Mouse (Mus musculus): ENCODE data around the gene Tdrd6. TPM values are rescaled to one million over a fixed set of nuclear protein-coding genes. Genes with fewer than 3 reads are reported as not detected.

The Tdrd6 gene
- total RNA-seq, 2 experiments from 2014 or later = 0.05 TPM; not detected in 1

DNA sequence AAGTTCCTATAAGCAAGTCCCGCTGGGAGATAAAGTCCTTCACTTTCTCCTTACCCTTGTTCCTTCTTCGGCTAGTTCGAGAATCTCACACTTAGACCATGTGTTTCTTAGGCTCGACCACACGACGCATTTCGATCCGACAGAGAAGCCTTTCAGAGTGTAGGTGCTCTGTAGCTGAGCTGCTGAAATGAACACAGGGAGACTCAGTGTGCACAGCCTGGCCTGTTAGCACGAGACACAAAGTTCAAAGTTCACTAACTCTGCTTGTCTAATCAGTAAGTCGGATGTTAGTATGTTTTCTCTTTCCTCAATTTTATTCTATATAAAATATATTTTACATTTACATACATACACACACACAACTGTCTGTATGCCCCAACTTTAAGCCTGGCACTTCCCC, 8.0 kb downstream of the Tdrd6 start:
- DNase-seq = no peak
- intact Hi-C loops (cut with DNase I) = no loop called here

DNA sequence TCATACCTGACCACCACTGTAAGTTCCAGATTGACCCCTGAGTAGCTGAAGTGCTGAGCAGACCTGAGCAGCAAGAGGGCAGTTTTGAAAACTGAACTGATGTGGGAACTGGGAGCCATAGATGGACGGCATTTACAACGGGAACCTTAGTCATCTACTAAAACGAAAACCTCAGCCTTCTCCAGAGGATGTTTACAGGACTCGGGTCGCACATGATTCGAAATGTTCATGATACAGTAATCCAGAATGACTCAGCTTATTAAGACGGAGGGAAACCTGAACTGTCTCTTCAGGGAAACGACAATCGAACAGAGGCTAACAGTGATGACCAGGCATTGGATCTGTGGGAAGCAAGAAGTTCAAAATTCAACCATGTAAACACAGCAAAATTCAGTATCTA, 10.9 kb downstream of the Tdrd6 start:
- intact Hi-C loops (cut with DNase I) = no loop called here
- no peak for DNase-seq

DNA sequence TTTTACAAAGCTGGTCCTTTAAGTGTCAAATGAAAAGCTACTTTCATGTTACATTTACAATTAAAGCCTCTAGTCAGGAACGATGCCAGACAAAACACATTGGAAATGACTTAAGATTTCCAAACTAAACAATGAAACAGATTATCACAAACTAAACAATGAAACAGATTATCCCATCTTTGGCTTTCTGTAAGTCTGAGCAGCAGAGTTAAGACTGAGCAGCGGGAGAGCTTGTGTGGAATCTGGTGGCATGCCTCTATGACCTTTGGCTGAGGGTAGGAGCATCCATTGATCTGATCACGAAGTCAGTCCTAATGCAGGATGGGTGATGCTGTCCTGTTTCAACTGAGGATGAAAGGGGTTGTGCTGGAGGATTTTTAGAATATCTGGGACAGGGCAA, 17.9 kb downstream of the Tdrd6 start:
- DNase-seq = no peak
- intact Hi-C loops (cut with DNase I) = no loop called here

DNA sequence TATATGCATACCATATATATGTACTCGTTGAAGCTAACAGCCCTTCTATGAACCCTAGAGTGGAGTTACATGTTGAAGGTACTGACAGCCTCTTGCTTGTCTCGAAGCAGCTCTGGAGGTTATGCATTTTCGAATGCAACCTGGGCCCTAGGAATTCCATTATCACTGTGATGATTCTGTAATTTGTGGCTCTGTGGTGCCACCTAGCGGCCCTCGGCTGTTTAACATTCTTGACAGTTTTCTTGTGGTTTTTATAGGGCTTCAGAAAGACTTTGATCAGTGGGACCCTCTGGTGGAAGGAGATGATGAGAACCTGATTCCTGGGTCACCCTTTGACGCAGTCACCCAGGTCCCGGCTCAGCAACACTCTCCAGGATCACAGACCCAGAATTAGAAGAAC, 18.5 kb downstream of the Tdrd6 start:
- intact Hi-C loops (cut with DNase I) = loop anchor here (1.0 kb wide), 2 partner anchors 93 to 346 kb away; no protein-coding TSS in a partner anchor
- DNase-seq = peak; percentile 50 to 58

DNA sequence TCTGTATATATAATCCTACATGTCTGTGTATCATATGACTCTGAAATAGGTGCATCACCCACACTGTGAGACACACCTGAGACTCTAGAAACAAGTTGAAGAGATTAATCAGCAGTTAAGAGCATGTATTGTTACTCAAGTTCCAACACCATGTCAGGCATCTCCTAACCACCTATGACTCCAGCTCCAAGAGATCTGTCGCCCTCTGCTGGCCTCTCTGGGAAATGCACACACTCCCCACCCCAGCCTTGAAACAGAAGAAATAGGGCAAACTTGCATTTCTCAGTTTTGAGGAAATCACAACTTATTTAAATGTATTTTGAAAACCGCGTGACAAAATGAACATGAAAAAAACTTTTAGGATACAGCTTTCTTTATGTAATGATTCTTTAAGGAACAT, 23.4 kb downstream of the Tdrd6 start:
- DNase-seq = peak; percentile 73 to 85
- intact Hi-C loops (cut with DNase I) = loop anchor here (1.0 to 10.0 kb wide), 2 partner anchors 88 to 282 kb away; no protein-coding TSS in a partner anchor

DNA sequence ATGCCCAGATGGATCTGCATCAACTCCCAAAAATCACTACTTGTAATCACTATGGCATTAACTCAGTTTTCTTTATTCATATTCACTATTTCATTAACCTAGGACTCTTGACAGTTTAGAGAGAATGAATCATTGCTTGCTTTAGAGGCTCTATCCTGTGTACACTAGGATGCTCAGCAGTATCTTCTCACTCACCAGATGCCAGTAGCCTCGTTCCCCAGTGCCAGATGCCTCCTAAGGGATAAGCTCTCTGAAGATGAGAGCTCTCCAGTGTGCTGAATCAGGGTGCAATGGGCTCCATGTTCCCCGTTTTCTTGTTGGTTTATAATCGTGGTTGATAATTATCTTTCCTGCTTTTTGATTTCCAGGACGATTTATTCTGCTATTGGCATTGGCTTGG, 31.4 kb downstream of the Tdrd6 start:
- DNase-seq = no peak
- intact Hi-C loops (cut with DNase I) = no loop called here

DNA sequence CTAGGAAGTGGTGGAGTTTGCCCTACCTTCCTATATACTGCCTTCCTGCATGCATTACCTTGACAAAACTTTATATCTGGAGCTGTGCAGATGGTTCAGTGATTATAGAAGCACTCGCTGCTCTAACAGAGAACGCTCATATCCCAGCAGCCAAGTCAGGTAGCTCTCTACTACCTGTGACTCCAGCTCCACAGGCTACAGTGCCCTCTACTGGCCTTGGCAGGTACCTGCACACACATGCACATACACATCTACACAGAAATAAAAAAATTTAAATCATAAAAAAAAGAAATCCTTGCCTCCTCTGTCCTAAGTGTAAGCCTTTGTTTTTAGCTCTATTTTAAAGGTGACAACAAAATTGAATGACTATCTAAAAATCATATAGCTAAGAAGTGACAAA, 32.4 kb downstream of the Tdrd6 start:
- DNase-seq = no peak
- intact Hi-C loops (cut with DNase I) = no loop called here

DNA sequence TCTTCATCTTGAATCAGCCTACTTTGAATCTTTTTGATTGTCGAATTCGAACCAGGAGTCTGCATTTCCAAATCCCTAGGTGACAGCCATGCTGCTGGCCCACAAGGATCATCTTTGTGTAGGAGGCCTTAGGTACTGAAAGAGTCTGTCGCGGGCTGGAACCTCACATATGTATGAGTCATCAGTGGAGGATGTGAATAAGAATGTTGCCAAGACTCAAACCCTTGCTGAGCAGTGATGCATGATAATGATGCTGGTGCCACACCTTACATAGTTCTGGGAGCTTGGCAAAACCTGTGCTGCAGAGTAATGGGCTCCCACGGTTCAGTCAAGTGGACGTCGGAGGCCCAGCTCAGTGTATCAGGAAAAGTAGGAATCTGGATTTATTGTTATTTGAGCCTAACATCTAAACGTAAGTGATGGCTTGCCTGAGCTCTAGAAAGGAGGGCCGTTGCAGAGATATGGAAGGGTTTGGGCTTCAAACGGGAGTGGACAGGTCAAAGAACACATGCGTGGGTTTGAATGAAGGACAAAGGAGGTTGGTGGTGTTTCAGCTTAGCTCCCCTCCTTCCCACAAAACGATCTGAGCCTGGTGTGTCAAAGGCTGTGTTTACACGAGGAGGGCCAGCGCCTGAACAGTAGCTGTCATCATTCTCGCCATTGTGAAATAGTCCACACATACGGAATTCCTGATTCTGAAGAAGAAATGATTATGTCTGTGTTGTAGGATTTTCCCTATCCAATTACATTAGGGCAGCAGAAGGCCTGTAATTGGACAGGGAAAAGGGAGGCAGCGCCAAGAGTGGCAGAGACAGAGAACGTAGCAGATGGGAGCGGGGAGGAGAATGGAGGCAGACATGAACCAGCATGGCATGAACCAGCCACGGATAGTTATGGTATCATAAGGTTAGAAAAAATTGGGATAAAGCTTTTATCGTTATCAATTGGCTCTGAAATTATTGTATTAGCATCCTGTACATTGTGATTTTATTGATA, 37.5 kb downstream of the Tdrd6 start:
- intact Hi-C loops (cut with DNase I) = no loop called here
- no peak for DNase-seq

DNA sequence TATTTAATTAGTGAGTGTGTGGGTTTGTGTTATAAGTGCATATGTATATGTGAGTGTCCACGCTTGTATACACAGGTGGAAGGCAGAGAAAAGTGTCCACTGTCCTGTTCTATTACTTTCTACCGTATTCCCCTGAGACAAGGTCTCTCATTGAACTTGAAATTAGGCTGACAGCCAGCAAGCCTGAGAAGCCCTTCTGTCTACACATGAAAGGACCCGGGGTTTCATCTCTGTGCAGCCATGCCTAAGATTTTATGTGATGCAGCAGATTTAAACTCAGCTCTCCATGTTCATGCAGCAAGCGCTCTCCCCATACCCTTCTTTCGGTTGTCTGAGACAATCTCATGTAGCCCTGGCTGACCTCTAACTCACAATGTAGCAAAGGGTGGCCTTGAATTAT, 39.6 kb downstream of the Tdrd6 start:
- intact Hi-C loops (cut with DNase I) = no loop called here
- DNase-seq = no peak

DNA sequence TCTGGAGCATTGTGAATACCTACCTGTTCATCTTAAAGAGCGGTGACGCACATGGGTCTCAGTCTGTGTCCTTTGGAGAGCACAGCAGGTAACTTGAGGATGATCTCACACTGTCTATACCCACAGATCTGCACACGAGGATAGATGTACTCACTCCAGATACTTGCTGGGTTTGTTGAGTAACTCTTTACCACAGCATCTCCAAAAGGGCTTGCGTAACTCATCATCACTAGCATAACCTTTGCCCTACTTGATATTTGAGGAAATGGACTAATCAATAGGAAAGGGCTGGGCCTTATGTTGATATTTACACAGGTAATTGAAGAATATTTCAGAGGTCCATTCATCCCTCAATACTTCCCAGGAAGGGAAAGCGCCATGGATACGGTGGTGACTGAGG, 40.3 kb downstream of the Tdrd6 start:
- intact Hi-C loops (cut with DNase I) = no loop called here
- no peak for DNase-seq

DNA sequence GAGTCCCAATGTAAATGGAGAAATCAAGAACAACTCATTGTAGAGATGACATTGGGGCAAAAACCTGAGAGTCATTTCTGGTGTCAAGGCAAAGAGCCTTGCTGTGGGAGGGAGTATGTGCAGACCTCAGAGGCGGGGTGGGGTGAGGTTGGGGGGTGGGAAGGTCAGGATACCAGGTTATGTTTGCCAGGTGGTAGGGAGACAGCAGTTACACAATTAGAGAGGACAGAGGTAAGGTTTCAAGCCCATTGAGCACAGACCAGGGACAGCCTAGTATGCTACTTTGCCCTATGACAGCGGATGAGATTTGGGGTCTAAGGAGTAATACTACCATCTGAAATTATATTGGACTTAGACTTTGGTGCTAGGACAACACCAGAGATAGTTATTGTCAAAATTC, 42.8 kb downstream of the Tdrd6 start:
- DNase-seq = no peak
- intact Hi-C loops (cut with DNase I) = no loop called here

DNA sequence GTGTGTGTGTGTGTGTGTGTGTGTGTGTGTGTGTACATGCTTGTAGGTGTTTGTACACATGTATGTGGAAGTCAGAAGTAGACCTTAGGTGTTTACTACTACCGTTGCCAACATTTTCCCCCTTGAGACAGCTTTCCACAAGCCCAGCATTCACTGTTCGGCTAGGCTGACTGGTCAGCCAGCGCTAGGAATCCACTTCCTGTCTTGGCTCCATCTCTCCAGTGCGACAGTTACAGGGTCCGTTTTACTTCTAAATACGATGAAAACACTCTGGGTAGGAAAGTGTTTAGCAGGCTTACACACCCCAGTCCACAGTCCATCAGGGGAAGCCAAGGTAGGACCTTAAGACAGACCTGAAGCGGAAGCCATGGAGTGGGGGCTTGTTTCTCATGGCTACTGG, 45.3 kb downstream of the Tdrd6 start:
- intact Hi-C loops (cut with DNase I) = no loop called here
- DNase-seq = no peak

DNA sequence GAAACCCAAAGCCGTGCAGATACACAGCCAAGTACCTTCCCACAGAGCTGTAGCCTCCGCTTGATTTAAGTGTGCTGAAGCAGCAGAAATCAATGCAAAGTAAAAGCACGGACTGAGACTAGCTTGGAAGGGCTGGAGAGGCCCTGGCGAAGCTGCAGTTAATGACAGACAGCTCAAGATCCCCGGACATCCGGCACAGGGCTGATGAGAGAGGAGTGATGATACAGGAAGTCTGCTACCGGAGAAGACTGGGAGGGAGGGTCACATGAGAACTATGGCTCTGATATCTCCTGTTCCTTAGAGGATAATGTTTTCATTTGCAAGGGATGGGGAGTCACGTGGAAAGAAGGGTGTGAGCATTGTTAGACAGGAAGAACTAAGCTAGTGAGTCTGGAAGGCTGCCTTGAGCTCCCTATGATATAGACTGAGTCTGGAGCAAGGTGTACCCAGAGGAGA, 49.1 kb downstream of the Tdrd6 start:
- intact Hi-C loops (cut with DNase I) = no loop called here
- peak; percentile 24 to 43 for DNase-seq

DNA sequence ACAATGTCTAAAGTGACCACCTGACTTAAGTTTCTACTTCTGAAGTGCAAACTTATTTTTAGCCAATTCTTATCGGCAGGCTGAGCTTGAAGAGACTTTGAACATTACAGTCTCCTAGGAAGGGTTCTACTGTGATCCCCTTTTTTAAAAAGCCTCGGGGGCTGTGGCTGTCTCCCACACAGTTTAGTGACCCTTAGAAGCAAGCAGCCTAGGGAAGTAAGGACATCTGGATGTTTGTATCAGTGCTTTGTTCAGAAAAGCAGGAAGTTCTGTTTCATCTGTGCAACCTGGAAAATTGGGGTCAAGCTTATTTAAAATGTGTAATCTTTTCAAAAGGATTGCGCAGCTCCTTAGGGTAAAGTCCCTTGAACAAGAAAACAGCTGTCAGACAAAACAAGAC, 49.6 kb downstream of the Tdrd6 start:
- DNase-seq = no peak
- intact Hi-C loops (cut with DNase I) = no loop called here

DNA sequence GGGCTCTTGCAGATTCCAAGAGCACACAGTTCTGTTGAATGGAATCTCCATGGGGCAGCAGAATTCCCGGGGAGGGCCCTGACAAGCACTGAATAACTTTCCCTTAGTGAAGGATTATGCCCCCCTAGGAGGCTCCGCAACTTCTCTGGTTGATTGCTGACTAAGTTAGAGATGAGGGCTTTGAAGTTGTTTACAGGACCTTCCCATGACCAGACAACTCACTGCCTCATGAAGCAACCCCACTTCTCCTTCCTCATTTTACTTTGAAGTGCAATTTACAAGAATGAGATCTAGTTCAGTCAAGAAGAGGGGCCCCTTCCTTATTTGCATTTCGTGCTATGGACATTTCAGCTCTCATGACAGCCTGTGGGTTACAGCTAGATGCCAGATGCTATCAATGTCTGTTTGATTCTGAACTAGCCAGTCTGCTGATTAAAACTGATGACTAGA, 56.5 kb downstream of the Tdrd6 start:
- intact Hi-C loops (cut with DNase I) = no loop called here
- DNase-seq = no peak

DNA sequence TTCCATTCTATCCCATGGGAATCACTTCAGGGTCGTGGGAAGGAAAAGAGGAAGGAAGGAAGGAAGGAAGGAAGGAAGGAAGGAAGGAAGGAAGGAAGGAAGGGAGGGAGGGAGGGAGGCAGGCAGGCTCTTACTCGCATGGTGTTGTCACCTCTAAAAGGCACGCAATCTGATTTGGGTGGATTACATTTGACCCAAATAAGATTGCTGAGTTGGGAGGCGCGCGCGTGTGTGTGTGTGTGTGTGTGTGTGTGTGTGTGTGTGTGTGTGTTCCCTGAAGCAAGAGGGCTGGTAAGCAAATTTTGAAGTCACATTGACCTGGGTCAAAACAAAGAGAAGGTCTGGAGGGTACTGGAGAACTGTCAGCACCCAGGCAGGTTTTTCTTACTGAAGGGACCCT, 60.8 kb downstream of the Tdrd6 start:
- DNase-seq = no peak
- intact Hi-C loops (cut with DNase I) = no loop called here

DNA sequence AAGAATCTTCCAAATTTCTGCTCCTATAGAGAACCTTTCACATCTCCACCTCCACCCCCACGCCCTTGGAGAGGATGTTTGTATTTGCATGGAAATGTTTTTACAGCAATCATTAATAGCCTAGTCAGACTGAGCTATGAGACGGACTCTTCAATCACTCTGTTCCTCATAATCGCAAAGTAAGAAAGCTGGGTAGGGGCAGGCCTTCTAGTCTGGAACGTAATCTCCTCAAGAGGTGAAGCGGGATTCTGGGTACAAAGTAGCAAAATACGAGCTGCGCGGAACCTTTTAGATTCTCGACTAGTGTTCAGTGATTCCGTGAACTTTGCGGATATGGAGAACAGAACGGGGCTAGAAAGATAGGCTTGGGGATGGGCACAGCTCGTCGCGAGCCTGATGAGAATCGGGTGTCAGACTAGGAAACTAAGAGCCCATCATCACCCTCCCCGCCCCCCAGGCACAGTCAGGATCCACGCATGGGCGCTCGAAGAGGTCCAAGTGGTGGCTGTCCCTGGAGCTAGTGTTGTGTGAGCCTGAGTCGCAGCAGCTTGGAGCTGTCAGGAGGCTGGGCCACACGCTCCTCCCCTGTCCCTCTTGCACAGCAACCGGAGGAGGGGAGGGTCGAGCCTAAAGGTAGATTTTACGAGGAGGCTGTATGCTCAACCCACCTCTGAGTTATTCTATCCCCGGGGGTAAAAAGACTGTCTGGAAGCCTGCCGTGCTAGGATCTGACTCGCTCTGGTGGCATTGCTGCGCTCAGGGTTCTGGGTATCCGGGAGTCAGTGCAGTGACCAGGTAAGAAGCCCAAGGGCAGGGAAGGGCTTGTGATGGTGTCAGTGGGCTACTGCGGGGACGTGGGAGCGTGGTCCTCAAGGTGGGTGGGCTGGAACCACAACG, 61.9 kb downstream of the Tdrd6 start, which contains the start of gene Pla2g7:
Pla2g7 (plus strand) TSS at position 107 of the 897 bp plus-strand sequence.
- DNase-seq = peak; percentile 39 to 45
- intact Hi-C loops (cut with DNase I) = no loop called here

DNA sequence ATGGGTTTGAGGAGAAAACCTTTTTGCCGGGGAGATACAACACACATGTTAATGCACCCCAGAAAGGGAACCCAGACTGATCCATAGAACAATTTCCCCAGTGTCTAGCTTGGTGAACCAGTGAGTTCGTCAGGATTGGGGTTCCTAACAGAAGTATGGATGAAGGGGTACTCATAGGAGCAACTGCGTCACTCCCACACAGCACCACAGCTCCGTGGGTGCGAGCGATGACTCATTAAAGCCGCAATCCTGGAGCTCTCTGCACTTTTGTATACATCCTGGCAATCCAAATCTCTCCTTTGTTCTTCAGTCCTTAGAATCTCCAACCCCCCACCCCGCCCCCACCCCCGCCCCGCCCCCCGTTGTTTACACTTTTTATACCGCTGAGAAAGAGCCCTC, 62.5 kb downstream of the Tdrd6 start:
- DNase-seq = no peak
- intact Hi-C loops (cut with DNase I) = no loop called here

Data from heart, postnatal 14 days (tissue).